Mouse (Mus musculus): ENCODE data around the gene Cyb5rl.

GRCm38 (mm10) chr4:107119056-107119455 is 52.3 kb downstream of the Cyb5rl start:
- TF ChIP-seq CTCF (IDR thresholded peaks at IDR 0.05; ENCODE audit: control insufficient read depth, insufficient read depth, low read length) (no peak), POLR2A (IDR thresholded peaks at IDR 0.05; ENCODE audit: borderline replicate concordance, control insufficient read depth, low read depth, low read length) (no peak)

Measured in bone marrow, adult 2 months (tissue).